In the genomic region with DNA sequence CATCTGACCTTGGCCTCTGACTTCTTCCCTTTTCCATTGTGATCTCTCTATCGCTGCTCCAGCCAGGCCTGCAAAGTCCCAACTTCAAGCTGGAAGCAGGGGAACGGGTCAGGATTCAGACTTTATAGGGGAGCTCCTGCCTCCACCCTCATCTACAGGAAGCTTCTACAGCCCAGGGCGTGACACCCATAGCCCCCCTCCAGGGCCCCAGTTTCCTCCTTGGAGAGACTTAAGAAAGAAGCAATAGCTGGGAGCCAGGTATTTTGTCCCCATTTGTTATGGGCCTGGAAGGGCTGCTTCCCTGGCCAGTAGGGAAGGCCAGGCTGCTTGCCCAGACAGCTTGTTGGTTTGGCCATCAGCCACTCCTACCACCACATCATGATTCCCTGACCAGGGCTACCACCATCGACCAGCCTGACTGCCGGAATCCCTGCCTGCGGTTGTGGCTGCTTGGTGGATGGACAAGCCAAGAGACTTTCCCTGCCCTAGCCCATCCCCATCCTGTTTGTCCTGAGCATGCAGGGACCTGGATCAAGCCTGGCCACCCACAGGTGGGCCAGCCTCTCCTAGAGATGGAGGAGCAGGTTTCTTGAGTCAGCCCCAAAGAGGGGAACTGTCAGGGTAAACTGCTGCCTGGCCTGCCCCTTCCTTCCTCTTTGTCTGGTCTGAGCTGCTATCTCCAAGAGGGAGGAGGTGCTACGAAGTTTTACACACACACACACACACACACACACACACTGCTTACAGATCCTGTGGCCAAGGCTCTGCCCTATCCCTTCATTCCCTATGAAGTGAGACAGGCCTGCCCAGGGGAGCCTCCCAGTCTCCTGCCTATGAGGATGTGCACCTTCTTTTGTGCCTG, we compare ENCODE assay signal across 8 mouse cellular contexts. TPM values are rescaled to one million over a fixed set of nuclear protein-coding genes. Genes with fewer than 3 reads are reported as not detected.
DNase-seq lines count a peak whose midpoint lies in the region; ATAC-seq and TF ChIP-seq lines count a peak whose summit lies in the region.

No protein-coding gene starts in this region.

- peak overlapping the region; percentile 69 for H3K9ac ChIP-seq in lung, embryonic 14.5 days
- H3K9ac ChIP-seq in forebrain, embryonic 16.5 days (replicated peaks; ENCODE audit: low read depth, low read length) = peak overlapping the region; percentile 94
- peak overlapping the region; percentile 33; the same call in 1 of the 2 replicates for H3K9ac ChIP-seq in limb, embryonic 15.5 days
- H3K9ac ChIP-seq in neural tube, embryonic 13.5 days = peak overlapping the region; percentile 86

- H3K4me3 ChIP-seq in lung, embryonic 14.5 days (ENCODE audit: low read depth, low read length) = peak overlapping the region; percentile 64
- H3K4me3 ChIP-seq in forebrain, embryonic 16.5 days (replicated peaks; ENCODE audit: low read length) = peak overlapping the region; percentile 84
- peak overlapping the region; percentile 69 for H3K4me3 ChIP-seq in limb, embryonic 15.5 days
- peak overlapping the region; percentile 71 for H3K4me3 ChIP-seq in neural tube, embryonic 13.5 days

- H3K36me3 ChIP-seq in lung, embryonic 14.5 days (ENCODE audit: insufficient read depth) = peaks cover 8% of the 10 kb centered on the region; the same call in 1 of the 2 replicates
- no peaks in the 10 kb centered on the region for H3K36me3 ChIP-seq in forebrain, embryonic 16.5 days (ENCODE audit: control insufficient read depth, insufficient read depth)
- H3K36me3 ChIP-seq in limb, embryonic 15.5 days = peaks cover 9% of the 10 kb centered on the region; the same call in 1 of the 2 replicates
- peaks cover 13% of the 10 kb centered on the region; the same call in 1 of the 2 replicates for H3K36me3 ChIP-seq in neural tube, embryonic 13.5 days

- TF ChIP-seq CTCF in lung, embryonic 14.5 days (IDR thresholded peaks at IDR 0.05; ENCODE audit: low read depth) = no peak

- no peak overlapping the region for H3K27ac ChIP-seq in lung, embryonic 14.5 days (ENCODE audit: low read depth)
- no peak overlapping the region for H3K27ac ChIP-seq in forebrain, embryonic 16.5 days (ENCODE audit: low read length)
- H3K27ac ChIP-seq in limb, embryonic 15.5 days = peak overlapping the region; percentile 77; the same call in 1 of the 2 replicates
- H3K27ac ChIP-seq in neural tube, embryonic 13.5 days (replicated peaks) = no peak overlapping the region; the same call in 1 of the 2 replicates

- no peak for DNase-seq in lung, embryonic 14.5 days
- DNase-seq in lung, postnatal 25 days (ENCODE audit: low spot score) = no peak
- peak; percentile 71 for DNase-seq in cerebellum, adult 11 months
- no peak for DNase-seq in left cerebral cortex, adult 11 months (ENCODE audit: low spot score)
- no peak for DNase-seq in layer of hippocampus, adult 9-11 months

- H3K27me3 ChIP-seq in lung, embryonic 14.5 days (ENCODE audit: insufficient read depth, low read length) = no peaks in the 10 kb centered on the region
- H3K27me3 ChIP-seq in forebrain, embryonic 16.5 days (replicated peaks; ENCODE audit: control insufficient read depth, insufficient read depth, low read length) = no peaks in the 10 kb centered on the region
- H3K27me3 ChIP-seq in limb, embryonic 15.5 days = no peaks in the 10 kb centered on the region
- H3K27me3 ChIP-seq in neural tube, embryonic 13.5 days = no peaks in the 10 kb centered on the region

- ATAC-seq in lung, embryonic 14.5 days (ENCODE audit: insufficient read depth) = no peak
- ATAC-seq in forebrain, embryonic 16.5 days = no peak
- no peak for ATAC-seq in limb, embryonic 15.5 days (ENCODE audit: insufficient number of reproducible peaks, low FRiP score, low TSS enrichment, low read depth)
- ATAC-seq in neural tube, embryonic 13.5 days (ENCODE audit: low read depth) = no peak

- no peaks in the 10 kb centered on the region for H3K9me3 ChIP-seq in lung, embryonic 14.5 days (ENCODE audit: low read depth, low read length)
- H3K9me3 ChIP-seq in forebrain, embryonic 16.5 days (ENCODE audit: control insufficient read depth, low read length) = no peaks in the 10 kb centered on the region
- no peaks in the 10 kb centered on the region for H3K9me3 ChIP-seq in limb, embryonic 15.5 days
- H3K9me3 ChIP-seq in neural tube, embryonic 13.5 days = no peaks in the 10 kb centered on the region

- H3K4me1 ChIP-seq in lung, embryonic 14.5 days (ENCODE audit: insufficient read depth) = peaks cover 13% of the 10 kb centered on the region; the same call in 1 of the 2 replicates
- peaks cover 23% of the 10 kb centered on the region for H3K4me1 ChIP-seq in forebrain, embryonic 16.5 days (replicated peaks; ENCODE audit: control insufficient read depth, insufficient read depth, low read length)
- H3K4me1 ChIP-seq in limb, embryonic 15.5 days = peaks cover 42% of the 10 kb centered on the region
- peaks cover 55% of the 10 kb centered on the region for H3K4me1 ChIP-seq in neural tube, embryonic 13.5 days (replicated peaks)

- 64% methylated on average over 7 of the region's 7 CpGs for WGBS in lung, embryonic 14.5 days
- 83% methylated on average over 7 of the region's 7 CpGs for WGBS in forebrain, embryonic 16.5 days
- 63% methylated on average over 7 of the region's 7 CpGs for WGBS in limb, embryonic 15.5 days
- WGBS in neural tube, embryonic 13.5 days = 76% methylated on average over 7 of the region's 7 CpGs

- H3K4me2 ChIP-seq in lung, embryonic 14.5 days = peak overlapping the region; percentile 70
- H3K4me2 ChIP-seq in forebrain, embryonic 16.5 days (ENCODE audit: low read length) = peak overlapping the region; percentile 81
- H3K4me2 ChIP-seq in limb, embryonic 15.5 days = peak overlapping the region; percentile 58
- H3K4me2 ChIP-seq in neural tube, embryonic 13.5 days = peak overlapping the region; percentile 77

RNA-seq across cellular contexts. Expression of gene Twf2, which starts 1.3 kb away (rescaled TPM):
- 77.0 and 78.1 TPM in 2 replicates for polyA plus RNA-seq in lung, embryonic 14.5 days (2014; fragmentation: Nextera tagmentation; extraction: Ambion mirVana)
- 56.6 and 58.7 TPM in 2 replicates for polyA plus RNA-seq in forebrain, embryonic 16.5 days (2015; fragmentation: Nextera tagmentation; extraction: Ambion mirVana)
- 60.0 and 68.5 TPM in 2 replicates for polyA plus RNA-seq in limb, embryonic 15.5 days (2015; fragmentation: Nextera tagmentation; extraction: Ambion mirVana)
- 54.1 and 57.1 TPM in 2 replicates for polyA plus RNA-seq in neural tube, embryonic 13.5 days (2015; fragmentation: Nextera tagmentation; extraction: Ambion mirVana)

RNA-seq across cellular contexts. Expression of gene Ppm1m, which starts 4.7 kb away (rescaled TPM):
- 49.2 and 55.0 TPM in 2 replicates for polyA plus RNA-seq in lung, embryonic 14.5 days (2014; fragmentation: Nextera tagmentation; extraction: Ambion mirVana)
- 14.0 and 14.7 TPM in 2 replicates for polyA plus RNA-seq in forebrain, embryonic 16.5 days (2015; fragmentation: Nextera tagmentation; extraction: Ambion mirVana)
- polyA plus RNA-seq in limb, embryonic 15.5 days (2015; fragmentation: Nextera tagmentation; extraction: Ambion mirVana) = 48.6 and 52.2 TPM in 2 replicates
- polyA plus RNA-seq in neural tube, embryonic 13.5 days (2015; fragmentation: Nextera tagmentation; extraction: Ambion mirVana) = 18.7 and 22.8 TPM in 2 replicates

RNA-seq across cellular contexts. Expression of gene Tlr9, which starts 18.2 kb away (rescaled TPM):
- 0.08 and 0.09 TPM in 2 replicates for polyA plus RNA-seq in lung, embryonic 14.5 days (2014; fragmentation: Nextera tagmentation; extraction: Ambion mirVana)
- polyA plus RNA-seq in forebrain, embryonic 16.5 days (2015; fragmentation: Nextera tagmentation; extraction: Ambion mirVana) = not detected in 2 replicates
- polyA plus RNA-seq in limb, embryonic 15.5 days (2015; fragmentation: Nextera tagmentation; extraction: Ambion mirVana) = 0.07 and 0.12 TPM in 2 replicates
- polyA plus RNA-seq in neural tube, embryonic 13.5 days (2015; fragmentation: Nextera tagmentation; extraction: Ambion mirVana) = not detected in 2 replicates

RNA-seq across cellular contexts. Expression of gene Wdr82, which starts 33.5 kb away (rescaled TPM):
- 26.7 and 26.9 TPM in 2 replicates for polyA plus RNA-seq in lung, embryonic 14.5 days (2014; fragmentation: Nextera tagmentation; extraction: Ambion mirVana)
- 37.3 and 41.6 TPM in 2 replicates for polyA plus RNA-seq in forebrain, embryonic 16.5 days (2015; fragmentation: Nextera tagmentation; extraction: Ambion mirVana)
- polyA plus RNA-seq in limb, embryonic 15.5 days (2015; fragmentation: Nextera tagmentation; extraction: Ambion mirVana) = 23.5 and 29.2 TPM in 2 replicates
- 27.7 and 29.6 TPM in 2 replicates for polyA plus RNA-seq in neural tube, embryonic 13.5 days (2015; fragmentation: Nextera tagmentation; extraction: Ambion mirVana)

RNA-seq across cellular contexts. Expression of gene Alas1, which starts 44.2 kb away (rescaled TPM):
- 104 and 110 TPM in 2 replicates for polyA plus RNA-seq in lung, embryonic 14.5 days (2014; fragmentation: Nextera tagmentation; extraction: Ambion mirVana)
- 101 and 109 TPM in 2 replicates for polyA plus RNA-seq in forebrain, embryonic 16.5 days (2015; fragmentation: Nextera tagmentation; extraction: Ambion mirVana)
- polyA plus RNA-seq in limb, embryonic 15.5 days (2015; fragmentation: Nextera tagmentation; extraction: Ambion mirVana) = 100 and 110 TPM in 2 replicates
- 96.8 and 101 TPM in 2 replicates for polyA plus RNA-seq in neural tube, embryonic 13.5 days (2015; fragmentation: Nextera tagmentation; extraction: Ambion mirVana)

Comparison
In these comparisons a context has a peak if more than half of its experiments do, and no peak if none do; other contexts are left out.
1. H3K9ac ChIP-seq: peak in every context shown above with its lines; median percentile 94 in forebrain, embryonic 16.5 days; 86 in neural tube, embryonic 13.5 days; 69 in lung, embryonic 14.5 days; 33 in limb, embryonic 15.5 days.